Mouse (Mus musculus) lung, postnatal 0 days (tissue): ENCODE measurements at regions not wholly inside any gene's neighbourhood (a gene's known extent, or its start where the extent isn't known, plus 50 kb on each side); places are given as distances from the start of the nearest gene placed in this dataset.

Experiments
- CTCF ChIP-seq: IDR thresholded peaks from 2 replicates; pipeline ENCODE4 v1.5.1; 2016; ENCODE audit warnings: antibody characterized with exemption, mild to moderate bottlenecking
- EP300 ChIP-seq: IDR thresholded peaks from 2 replicates; pipeline ENCODE4 v1.6.1; 2016; ENCODE audit warnings: antibody characterized with exemption, mild to moderate bottlenecking, control low read depth

DNA sequence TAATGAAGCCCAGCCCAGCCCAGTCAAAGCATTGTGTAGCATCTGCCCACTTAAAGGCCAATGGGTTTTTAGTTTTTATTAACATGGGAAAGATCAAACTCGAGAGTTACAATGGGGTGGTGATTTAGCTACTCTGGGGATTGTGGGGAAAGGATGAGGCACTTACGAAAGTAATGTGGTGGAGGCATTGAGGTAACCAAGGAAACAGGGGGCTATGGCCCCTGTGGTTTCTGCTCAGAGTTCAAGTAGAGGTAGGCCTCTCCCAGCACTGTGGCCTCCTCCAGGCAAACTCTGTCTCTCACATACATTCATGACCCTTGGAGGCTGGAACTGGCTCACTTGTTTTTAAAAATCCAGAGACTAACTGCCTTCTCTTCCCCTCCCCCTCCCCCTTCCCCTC is 128.4 kb downstream of the Utp6 start:
- no peak for TF ChIP-seq CTCF
- TF ChIP-seq EP300: no peak
